Mouse (Mus musculus) adrenal gland, adult 8-10 months (tissue): ENCODE measurements at regions not wholly inside any gene's neighbourhood (a gene's known extent, or its start where the extent isn't known, plus 50 kb on each side); places are given as distances from the start of the nearest gene placed in this dataset.

ENCODE experiments used
- DNase-seq: peaks from one replicate; pipeline ENCODE4 v3.0.0; 2022

GRCm38 (mm10) chr2:30743976-30744620 is 59.4 kb downstream of the 1700001O22Rik start:
- DNase-seq, result no peak

GRCm38 (mm10) chr2:30743265-30743846 is 60.1 kb downstream of the 1700001O22Rik start:
- peak; percentile 81 for DNase-seq

- DNase-seq, result no peak
These were observed 62.0 kb downstream of the 1700001O22Rik start for GRCm38 (mm10) chr2:30741450-30741849.

GRCm38 (mm10) chr2:30737759-30738158 is 65.7 kb downstream of the 1700001O22Rik start:
- no peak for DNase-seq

GRCm38 (mm10) chr2:30736705-30737104 is 66.8 kb downstream of the 1700001O22Rik start:
- no peak for DNase-seq

GRCm38 (mm10) chr2:30736236-30736635 is 67.2 kb downstream of the 1700001O22Rik start:
- DNase-seq, result no peak

GRCm38 (mm10) chr2:30733853-30734252 is 69.6 kb downstream of the 1700001O22Rik start:
- no peak for DNase-seq

GRCm38 (mm10) chr2:30731832-30732231 is 71.6 kb downstream of the 1700001O22Rik start:
- DNase-seq, result no peak

- DNase-seq, result no peak
These were observed 75.5 kb downstream of the 1700001O22Rik start for GRCm38 (mm10) chr2:30727948-30728347.

- DNase-seq, result no peak
These were observed 77.6 kb downstream of the 1700001O22Rik start for GRCm38 (mm10) chr2:30725601-30726489.

- no peak for DNase-seq
These were observed 78.3 kb downstream of the 1700001O22Rik start for GRCm38 (mm10) chr2:30725186-30725585.

GRCm38 (mm10) chr2:30724521-30724920 is 78.9 kb downstream of the 1700001O22Rik start:
- no peak for DNase-seq

GRCm38 (mm10) chr2:30723059-30723587 is 80.3 kb downstream of the 1700001O22Rik start:
- DNase-seq, result no peak

GRCm38 (mm10) chr2:30722263-30723050 is 81.0 kb downstream of the 1700001O22Rik start:
- no peak for DNase-seq

GRCm38 (mm10) chr2:30721473-30722262 is 81.8 kb downstream of the 1700001O22Rik start:
- DNase-seq, result no peak

GRCm38 (mm10) chr2:30721048-30721461 is 82.4 kb downstream of the 1700001O22Rik start:
- DNase-seq, result no peak

- DNase-seq, result no peak
These were observed 83.2 kb downstream of the 1700001O22Rik start for GRCm38 (mm10) chr2:30720291-30720690.

- no peak for DNase-seq
These were observed 83.7 kb downstream of the 1700001O22Rik start for GRCm38 (mm10) chr2:30719611-30720290.

GRCm38 (mm10) chr2:30718741-30719381 is 84.6 kb downstream of the 1700001O22Rik start:
- peak; percentile 84 for DNase-seq

GRCm38 (mm10) chr2:30718329-30718675 is 85.2 kb downstream of the 1700001O22Rik start:
- DNase-seq, result peak; percentile 91
